Mouse (Mus musculus): Measurements from ENCODE around the gene Pard6a. TPM values are rescaled to one million over a fixed set of nuclear protein-coding genes. Genes with fewer than 3 reads are reported as not detected.

Gene Pard6a
- 9.2 and 11.5 TPM in 2 replicates for polyA plus RNA-seq (2012; rRNA removed)

GRCm38 (mm10) chr8:105700966-105701824 lies at the start of gene Pard6a, which contains the start of gene Acd:
TSS of gene Pard6a (plus strand) at chr8:105701148.
TSS of gene Acd (minus strand) at chr8:105701102.
- under 1% methylated on average over 60 of the region's 60 CpGs for WGBS
- DNase-seq (ENCODE audit: low read depth, low spot score), result peak; percentile 76

- no peak for DNase-seq (ENCODE audit: low read depth, low spot score)
Observed at GRCm38 (mm10) chr8:105657641-105658040, 43.3 kb upstream of the Pard6a start.

GRCm38 (mm10) chr8:105661167-105661566 lies 39.8 kb upstream of the Pard6a start:
- no peak for DNase-seq (ENCODE audit: low read depth, low spot score)
- 56% methylated on average over 3 of the region's 3 CpGs for WGBS

GRCm38 (mm10) chr8:105677891-105678290 lies 23.1 kb upstream of the Pard6a start:
- 65% methylated on average over 1 of the region's 1 CpGs for WGBS
- DNase-seq (ENCODE audit: low read depth, low spot score), result no peak

GRCm38 (mm10) chr8:105685325-105685724 lies 15.6 kb upstream of the Pard6a start:
- 67% methylated on average over 7 of the region's 7 CpGs for WGBS

GRCm38 (mm10) chr8:105685796-105686308 lies 15.1 kb upstream of the Pard6a start, which contains the start of gene Carmil2:
TSS of gene Carmil2 (plus strand) at chr8:105686274.
- DNase-seq (ENCODE audit: low read depth, low spot score), result no peak
- 8% methylated on average over 26 of the region's 26 CpGs for WGBS

More at GRCm38 (mm10) chr8:105685325-105685724, 15.6 kb upstream of the Pard6a start:
- DNase-seq (ENCODE audit: low read depth, low spot score), result no peak

GRCm38 (mm10) chr8:105686551-105686950 lies 14.4 kb upstream of the Pard6a start:
- 54% methylated on average over 6 of the region's 6 CpGs for WGBS
- no peak for DNase-seq (ENCODE audit: low read depth, low spot score)

- no peak for DNase-seq (ENCODE audit: low read depth, low spot score)
- 67% methylated on average over 8 of the region's 8 CpGs for WGBS
Observed at GRCm38 (mm10) chr8:105687512-105687911, 13.4 kb upstream of the Pard6a start.

- WGBS, result 44% methylated on average over 14 of the region's 14 CpGs
- DNase-seq (ENCODE audit: low read depth, low spot score), result no peak
Observed at GRCm38 (mm10) chr8:105688242-105688752, 12.7 kb upstream of the Pard6a start.

GRCm38 (mm10) chr8:105689256-105689982 lies 11.5 kb upstream of the Pard6a start:
- DNase-seq (ENCODE audit: low read depth, low spot score), result no peak
- WGBS, result 68% methylated on average over 35 of the region's 35 CpGs

GRCm38 (mm10) chr8:105689983-105690360 lies 11.0 kb upstream of the Pard6a start:
- 89% methylated on average over 9 of the region's 9 CpGs for WGBS
- no peak for DNase-seq (ENCODE audit: low read depth, low spot score)

- DNase-seq (ENCODE audit: low read depth, low spot score), result no peak
- WGBS, result 82% methylated on average over 14 of the region's 14 CpGs
Observed at GRCm38 (mm10) chr8:105690978-105691377, 10.0 kb upstream of the Pard6a start.

- DNase-seq (ENCODE audit: low read depth, low spot score), result no peak
- 85% methylated on average over 11 of the region's 11 CpGs for WGBS
Observed at GRCm38 (mm10) chr8:105692449-105693182, 8.3 kb upstream of the Pard6a start.

GRCm38 (mm10) chr8:105693648-105694047 lies 7.3 kb upstream of the Pard6a start:
- no peak for DNase-seq (ENCODE audit: low read depth, low spot score)

GRCm38 (mm10) chr8:105694051-105694799 lies 6.7 kb upstream of the Pard6a start:
- DNase-seq (ENCODE audit: low read depth, low spot score), result no peak
- 20% methylated on average over 40 of the region's 40 CpGs for WGBS

More at GRCm38 (mm10) chr8:105693648-105694047, 7.3 kb upstream of the Pard6a start:
- 4% methylated on average over 29 of the region's 30 CpGs for WGBS

- 83% methylated on average over 30 of the region's 30 CpGs for WGBS
- no peak for DNase-seq (ENCODE audit: low read depth, low spot score)
Observed at GRCm38 (mm10) chr8:105695080-105695780, 5.7 kb upstream of the Pard6a start.

- no peak for DNase-seq (ENCODE audit: low read depth, low spot score)
- WGBS, result 92% methylated on average over 17 of the region's 17 CpGs
Observed at GRCm38 (mm10) chr8:105697196-105697780, 3.7 kb upstream of the Pard6a start.

GRCm38 (mm10) chr8:105698734-105699133 lies 2.2 kb upstream of the Pard6a start:
- WGBS, result 93% methylated on average over 5 of the region's 5 CpGs
- DNase-seq (ENCODE audit: low read depth, low spot score), result no peak
